Mouse (Mus musculus): ENCODE results near the gene Acat2. TPM values are rescaled to one million over a fixed set of nuclear protein-coding genes. Genes with fewer than 3 reads are reported as not detected.
"Not testable (repeated sequence)": the region's sequence is repeated elsewhere in the genome, so short reads cannot be mapped to it uniquely, and the experiment has no call there.

The Acat2 gene
- polyA plus RNA-seq, 1 experiment from 2014 or later: 405 TPM

DNA sequence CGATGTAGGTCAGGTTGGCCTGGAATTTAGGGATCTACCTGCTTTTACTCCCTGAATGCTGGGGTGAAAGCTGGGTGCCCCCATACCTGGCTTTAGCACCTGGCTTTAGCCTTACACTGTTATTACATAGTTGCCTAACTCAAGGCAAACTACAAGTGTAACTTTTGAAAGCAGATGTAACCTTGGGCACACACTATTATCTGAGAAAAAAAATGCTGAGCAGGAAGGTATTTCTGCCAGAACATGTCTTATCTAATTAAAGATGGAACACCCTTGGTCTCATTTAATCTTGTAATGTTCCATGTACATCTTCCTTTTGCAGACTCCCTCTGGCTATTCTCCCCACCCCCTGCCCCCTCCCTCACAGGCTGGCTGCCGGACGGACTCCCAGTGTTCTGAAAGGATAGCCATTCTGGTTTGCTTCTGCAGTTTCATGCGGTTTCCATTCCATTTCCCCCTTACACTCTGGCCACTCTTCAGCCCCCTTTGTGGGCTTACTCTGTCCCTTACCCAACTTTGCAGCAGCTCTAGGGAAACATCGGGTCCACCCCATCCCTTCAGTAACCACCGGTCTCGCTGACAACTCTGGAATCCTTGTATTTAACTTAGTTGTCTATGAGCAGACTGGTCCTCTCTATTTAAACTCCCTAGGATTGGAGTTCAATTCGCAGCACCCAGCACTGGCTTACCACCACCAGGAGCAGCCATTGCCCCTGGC, 18.8 kb downstream of the Acat2 start:
- Histone ChIP-seq H3K27me3 (ENCODE audit: poor library complexity, severe bottlenecking) (no peaks in the 10 kb centered on the region), H3K36me3 (replicated peaks) (peaks cover 49% of the 10 kb centered on the region), H3K4me1 (peaks cover 23% of the 10 kb centered on the region), H3K9me3 (no peaks in the 10 kb centered on the region), H3K27ac (no peak overlapping the region), H3K4me3 (no peak overlapping the region)
- 81% methylated on average over 8 of the region's 8 CpGs for WGBS
- DNase-seq (ENCODE audit: extremely low spot score, low spot score): no peak

DNA sequence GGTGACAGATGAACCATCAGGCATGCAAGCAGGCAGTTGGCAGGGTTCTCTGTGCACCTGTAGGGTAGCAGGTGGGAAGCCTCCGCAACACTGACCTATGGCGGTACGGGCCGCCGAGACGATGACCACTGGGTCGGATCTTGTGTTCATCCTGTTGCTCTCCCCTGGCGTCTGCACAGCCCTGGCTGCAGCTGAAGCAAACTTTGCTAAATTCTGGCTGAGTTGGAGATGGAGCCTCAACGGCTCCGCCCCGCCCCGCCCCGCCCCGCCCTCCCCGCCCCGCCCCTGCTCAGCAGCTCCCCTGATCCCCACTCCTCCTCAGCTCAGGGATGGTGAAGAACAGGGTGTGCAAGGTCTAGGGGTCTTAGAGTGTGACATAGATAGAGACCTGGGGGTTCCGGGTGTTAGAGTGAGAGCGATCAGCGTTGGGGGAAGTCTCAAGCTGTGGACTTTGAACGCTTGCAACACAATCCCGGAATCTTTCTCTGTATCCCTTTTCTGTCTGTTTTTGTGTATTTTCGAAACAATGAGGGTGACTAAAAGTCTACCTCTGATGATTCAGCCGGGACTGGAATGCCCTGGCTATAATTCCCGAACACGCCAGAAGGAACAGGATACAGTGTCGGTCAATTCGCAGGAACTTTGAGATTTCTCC, 20.3 kb downstream of the Acat2 start, which contains the start of gene Acat3:
Gene Acat3 (minus strand): TSS at position 450 of the 655 bp plus-strand sequence.
- Histone ChIP-seq H3K4me3 (peak within 1 kb of the TSS; percentile 42), H3K4me1 (peaks cover 36% of the 10 kb centered on the region), H3K27ac (peak within 1 kb of the TSS; percentile 44; the same call in 1 of the 2 replicates), H3K27me3 (ENCODE audit: poor library complexity, severe bottlenecking) (no peaks in the 10 kb centered on the region), H3K36me3 (replicated peaks) (peaks cover 34% of the 10 kb centered on the region), H3K9me3 (no peaks in the 10 kb centered on the region)
- DNase-seq (ENCODE audit: extremely low spot score, low spot score): no peak
- WGBS: 18% methylated on average over 27 of the region's 27 CpGs

- not testable (repeated sequence) for DNase-seq (ENCODE audit: extremely low spot score, low spot score); H3K27me3 ChIP-seq (ENCODE audit: poor library complexity, severe bottlenecking); H3K9me3 ChIP-seq
- Histone ChIP-seq H3K36me3 (replicated peaks) (peaks cover 27% of the 10 kb centered on the region), H3K27ac (peak overlapping the region; percentile 44; the same call in 1 of the 2 replicates), H3K4me3 (peak overlapping the region; percentile 42), H3K4me1 (peaks cover 36% of the 10 kb centered on the region)
- whole genome bisulfite sequencing: 52% methylated on average over 2 of the region's 12 CpGs
These were observed 21.0 kb downstream of the Acat2 start for GRCm38 (mm10) chr17:12939377-12940148.

GRCm38 (mm10) chr17:12938077-12938476, 22.5 kb downstream of the Acat2 start:
- H3K4me1 ChIP-seq: peaks cover 36% of the 10 kb centered on the region
- no peaks in the 10 kb centered on the region for H3K9me3 ChIP-seq
- no peak overlapping the region for H3K4me3 ChIP-seq
- peaks cover 14% of the 10 kb centered on the region for H3K36me3 ChIP-seq (replicated peaks)
- H3K27me3 ChIP-seq (ENCODE audit: poor library complexity, severe bottlenecking): no peaks in the 10 kb centered on the region
- no peak for DNase-seq (ENCODE audit: extremely low spot score, low spot score)
- 0 out of 2 replicates have a peak overlapping the region, but pooled peaks have one; percentile 44 for H3K27ac ChIP-seq
- WGBS: 33% methylated on average over 2 of the region's 2 CpGs

- Histone ChIP-seq H3K4me3 (no peak overlapping the region), H3K4me1 (peaks cover 36% of the 10 kb centered on the region), H3K36me3 (replicated peaks) (peaks cover 8% of the 10 kb centered on the region), H3K27me3 (ENCODE audit: poor library complexity, severe bottlenecking) (no peaks in the 10 kb centered on the region), H3K9me3 (no peaks in the 10 kb centered on the region), H3K27ac (0 out of 2 replicates have a peak overlapping the region, but pooled peaks have one; percentile 44)
- DNase-seq (ENCODE audit: extremely low spot score, low spot score): no peak
- 86% methylated on average over 2 of the region's 2 CpGs for WGBS
These were observed 23.1 kb downstream of the Acat2 start for GRCm38 (mm10) chr17:12937412-12937970.

DNA sequence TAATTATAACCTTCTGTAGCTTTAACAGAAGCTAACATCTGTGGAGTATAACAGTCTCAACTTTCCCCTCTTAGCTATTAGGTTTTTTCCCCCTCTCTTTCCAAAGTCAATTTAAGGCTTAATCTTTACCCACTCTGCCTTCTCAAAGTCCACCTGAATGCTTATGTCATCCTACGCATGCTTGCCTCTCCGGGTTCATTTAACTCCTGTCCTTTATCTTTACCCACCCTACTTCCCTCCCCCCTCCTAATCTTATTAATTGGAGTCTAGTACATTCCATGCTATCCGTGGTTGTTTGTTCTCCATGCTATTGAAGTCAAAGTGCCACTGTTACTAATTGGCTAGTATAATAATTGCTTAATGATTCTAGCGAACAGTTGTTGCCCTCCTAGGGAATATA, 24.8 kb downstream of the Acat2 start:
- Histone ChIP-seq H3K4me1 (peaks cover 33% of the 10 kb centered on the region), H3K27me3 (ENCODE audit: poor library complexity, severe bottlenecking) (no peaks in the 10 kb centered on the region), H3K4me3 (no peak overlapping the region), H3K27ac (no peak overlapping the region), H3K36me3 (replicated peaks) (0 out of 2 replicates have a peak, but pooled peaks cover 5% of the 10 kb centered on the region), H3K9me3 (no peaks in the 10 kb centered on the region)
- WGBS: 31% methylated on average over 4 of the region's 4 CpGs
- no peak for DNase-seq (ENCODE audit: extremely low spot score, low spot score)

GRCm38 (mm10) chr17:12931576-12931975, 29.0 kb downstream of the Acat2 start:
- 87% methylated on average over 5 of the region's 5 CpGs for WGBS

DNA sequence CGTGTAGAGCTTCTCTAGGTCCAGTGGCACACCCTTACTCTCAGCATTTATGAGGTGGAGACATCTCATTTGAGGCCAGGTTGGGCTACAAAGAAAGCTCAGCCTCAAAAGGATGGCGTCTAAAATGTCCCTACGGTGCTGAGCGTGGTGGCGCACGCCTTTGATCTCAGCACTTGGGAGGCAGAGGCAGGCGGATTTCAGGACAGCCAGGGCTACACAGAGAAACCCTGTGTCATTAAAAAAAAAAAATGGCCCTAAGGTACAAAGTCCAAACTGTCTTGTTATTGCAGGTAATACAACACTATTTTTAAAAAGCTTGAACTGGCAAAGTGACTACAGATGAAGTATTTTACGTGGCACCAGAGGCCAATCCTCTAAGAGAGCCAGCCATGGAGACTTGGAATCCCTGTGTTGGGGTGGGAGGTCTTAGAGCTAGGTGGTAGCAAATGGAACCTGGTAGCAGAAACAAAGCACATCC, 34.8 kb downstream of the Acat2 start:
- Histone ChIP-seq H3K4me3 (no peak overlapping the region), H3K9me3 (no peaks in the 10 kb centered on the region), H3K27me3 (ENCODE audit: poor library complexity, severe bottlenecking) (no peaks in the 10 kb centered on the region), H3K4me1 (no peaks in the 10 kb centered on the region), H3K27ac (no peak overlapping the region), H3K36me3 (replicated peaks) (peaks cover 76% of the 10 kb centered on the region)
- 90% methylated on average over 8 of the region's 8 CpGs for WGBS
- DNase-seq (ENCODE audit: extremely low spot score, low spot score): no peak

More at GRCm38 (mm10) chr17:12931576-12931975, 29.0 kb downstream of the Acat2 start:
- not testable (repeated sequence) for H3K27me3 ChIP-seq (ENCODE audit: poor library complexity, severe bottlenecking); DNase-seq (ENCODE audit: extremely low spot score, low spot score); H3K4me3 ChIP-seq; H3K9me3 ChIP-seq; H3K27ac ChIP-seq
- H3K36me3 ChIP-seq (replicated peaks): peaks cover 23% of the 10 kb centered on the region
- peaks cover 12% of the 10 kb centered on the region for H3K4me1 ChIP-seq

GRCm38 (mm10) chr17:12925001-12925400, 35.5 kb downstream of the Acat2 start:
- H3K27ac ChIP-seq: no peak overlapping the region
- H3K4me1 ChIP-seq: no peaks in the 10 kb centered on the region
- H3K36me3 ChIP-seq (replicated peaks): peaks cover 83% of the 10 kb centered on the region
- DNase-seq (ENCODE audit: extremely low spot score, low spot score): no peak
- 89% methylated on average over 3 of the region's 3 CpGs for WGBS
- no peaks in the 10 kb centered on the region for H3K9me3 ChIP-seq
- no peaks in the 10 kb centered on the region for H3K27me3 ChIP-seq (ENCODE audit: poor library complexity, severe bottlenecking)
- H3K4me3 ChIP-seq: no peak overlapping the region

DNA sequence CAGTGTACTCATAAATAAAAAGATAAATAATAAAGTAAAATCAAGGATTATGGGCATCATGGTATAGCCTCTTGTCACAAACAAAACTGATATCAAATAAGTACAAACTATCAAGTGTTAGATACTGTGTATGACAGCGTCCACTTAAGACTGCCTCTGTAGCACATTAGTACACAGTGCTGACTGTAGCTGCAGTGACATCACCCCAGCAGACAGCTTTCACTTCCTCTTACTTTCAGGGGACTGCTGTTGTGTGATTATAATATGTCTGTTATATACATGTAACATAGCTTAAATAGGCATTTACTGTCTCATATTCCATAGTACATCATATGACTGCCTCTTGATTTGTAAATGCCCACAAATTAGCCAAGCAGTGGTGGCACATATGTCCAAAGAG, 39.5 kb downstream of the Acat2 start:
- Histone ChIP-seq H3K9me3 (no peaks in the 10 kb centered on the region), H3K4me1 (peaks cover 10% of the 10 kb centered on the region), H3K27me3 (ENCODE audit: poor library complexity, severe bottlenecking) (no peaks in the 10 kb centered on the region), H3K27ac (no peak overlapping the region), H3K4me3 (no peak overlapping the region), H3K36me3 (replicated peaks) (peaks cover 87% of the 10 kb centered on the region)
- WGBS: 97% methylated on average over 1 of the region's 1 CpGs
- DNase-seq (ENCODE audit: extremely low spot score, low spot score): no peak

- no peaks in the 10 kb centered on the region for H3K9me3 ChIP-seq
- H3K36me3 ChIP-seq (replicated peaks): peaks cover 74% of the 10 kb centered on the region
- peaks cover 17% of the 10 kb centered on the region for H3K4me1 ChIP-seq
- peak overlapping the region; percentile 80 for H3K4me3 ChIP-seq
- no peaks in the 10 kb centered on the region for H3K27me3 ChIP-seq (ENCODE audit: poor library complexity, severe bottlenecking)
- under 1% methylated on average over 40 of the region's 40 CpGs for WGBS
- DNase-seq (ENCODE audit: extremely low spot score, low spot score): no peak
- peak overlapping the region; percentile 96 for H3K27ac ChIP-seq
These were observed 43.8 kb downstream of the Acat2 start for GRCm38 (mm10) chr17:12916588-12917380.
